Mouse (Mus musculus): ENCODE measurements around the gene Gm10645.

GRCm38 (mm10) chr8:83199715-83200114, 33.7 kb upstream of the Gm10645 start:
- TF ChIP-seq CTCF (conservative IDR thresholded peaks at IDR 0.05; ENCODE audit: insufficient read depth, insufficient read length, low read depth, low read length) (no peak), POLR2A (IDR thresholded peaks at IDR 0.05; ENCODE audit: low read depth, low read length) (no peak)
